Mouse (Mus musculus) lung, postnatal 10 days (tissue): Measurements from ENCODE around the gene Npffr2.
"Not testable (repeated sequence)": the region's sequence is repeated elsewhere in the genome, so short reads cannot be mapped to it uniquely, and the experiment has no call there.

Experiments used
- DNase-seq: peaks from one replicate; pipeline ENCODE4 v3.0.0; 2021

Npffr2 gene

GRCm38 (mm10) chr5:89526878-89527578 is at the start of gene Npffr2:
Gene Npffr2, plus strand, starts transcription at chr5:89527429.
- peak; percentile 11 for DNase-seq

DNA sequence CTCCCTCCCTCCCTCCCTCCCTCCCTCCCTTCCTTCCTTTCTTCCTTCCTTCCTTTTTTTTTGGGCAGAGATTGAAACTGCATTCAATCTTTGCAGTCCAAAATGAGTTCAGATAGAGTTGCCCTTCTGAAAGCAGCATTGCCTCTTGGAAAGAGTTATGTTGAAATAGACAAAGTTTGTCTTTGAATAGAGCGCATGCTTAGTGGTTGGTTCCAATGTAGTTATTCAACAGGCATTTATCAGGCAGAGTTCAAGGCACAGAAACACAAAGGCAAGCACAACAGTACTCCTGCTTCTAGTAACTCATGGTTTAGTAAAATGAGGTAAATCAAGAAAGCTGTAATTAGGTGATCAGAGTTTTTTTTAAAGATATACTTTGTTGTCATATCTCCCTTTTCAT is 34.7 kb upstream of the Npffr2 start:
- DNase-seq = no peak

GRCm38 (mm10) chr5:89500182-89500581 is 27.0 kb upstream of the Npffr2 start:
- DNase-seq = peak; percentile 27

DNA sequence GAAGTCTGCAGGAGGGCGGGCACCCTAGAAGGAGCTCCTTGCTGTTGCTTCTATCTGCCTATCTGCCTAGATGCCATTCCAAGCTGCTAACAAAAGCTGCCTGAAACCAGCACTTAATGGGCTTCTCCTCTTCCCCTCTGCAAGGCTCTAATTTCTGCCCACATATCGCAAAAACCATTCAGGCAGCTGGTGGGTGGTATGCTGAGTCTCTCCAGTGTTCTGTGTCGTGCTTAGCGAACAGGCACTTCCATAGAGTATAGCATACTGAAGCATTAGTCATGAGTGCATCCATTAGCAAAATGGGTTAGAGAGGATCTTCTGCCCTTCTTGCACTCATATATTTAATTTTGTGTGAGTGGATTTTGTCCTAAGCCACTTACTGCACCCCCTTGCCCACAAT is 8.6 kb upstream of the Npffr2 start:
- DNase-seq = no peak

DNA sequence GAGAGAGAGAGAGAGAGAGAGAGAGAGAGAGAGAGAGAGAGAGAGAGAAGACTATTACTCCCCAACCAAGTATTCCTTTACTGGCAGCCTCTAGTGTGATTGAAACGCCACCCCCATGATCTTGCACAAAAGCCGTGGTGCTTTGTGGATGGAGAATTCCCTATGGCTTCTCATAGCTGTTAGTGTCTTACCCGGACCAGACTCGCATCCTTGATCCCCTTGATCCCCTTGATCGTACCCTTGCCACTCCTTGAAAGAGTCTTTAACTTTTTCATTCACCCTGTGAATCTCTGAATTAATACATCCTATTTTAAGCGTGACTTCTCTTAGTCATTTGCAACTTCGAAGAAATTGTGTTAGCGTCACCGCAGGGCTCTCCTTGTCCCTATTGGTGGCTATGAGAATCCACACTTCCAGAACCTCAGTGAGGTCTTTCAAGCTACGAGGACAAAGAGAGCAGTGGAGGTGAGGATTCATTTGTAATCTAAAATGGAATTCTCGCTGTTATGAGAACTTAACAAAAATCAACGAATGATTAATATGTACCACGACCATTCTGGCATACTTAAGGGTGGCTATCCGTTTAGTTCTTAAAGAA is 949 bp upstream of the Npffr2 start:
- no peak for DNase-seq

GRCm38 (mm10) chr5:89528951-89529350 is 1.7 kb downstream of the Npffr2 start:
- DNase-seq = no peak

DNA sequence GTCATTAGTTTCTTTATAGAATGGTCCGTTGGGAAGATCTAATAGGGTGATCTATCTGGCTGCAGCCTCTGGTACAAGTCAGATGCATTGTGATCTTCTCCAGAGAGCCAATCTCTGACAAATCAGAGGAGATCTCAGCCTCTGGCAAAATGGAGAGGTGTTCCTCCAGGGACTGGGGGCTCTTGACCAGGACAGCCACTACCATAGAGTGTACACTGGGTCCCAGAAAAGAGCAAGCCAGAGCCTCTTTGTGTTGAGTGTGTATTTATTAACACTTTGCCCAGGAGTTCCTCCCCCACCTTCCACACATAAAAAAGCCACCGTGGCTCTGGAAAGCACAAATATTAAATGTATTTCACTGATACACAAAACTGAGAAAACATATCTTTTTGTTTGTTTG is 2.2 kb downstream of the Npffr2 start:
- DNase-seq = no peak

- DNase-seq = no peak
Observed at GRCm38 (mm10) chr5:89536018-89536417, 8.8 kb downstream of the Npffr2 start.

DNA sequence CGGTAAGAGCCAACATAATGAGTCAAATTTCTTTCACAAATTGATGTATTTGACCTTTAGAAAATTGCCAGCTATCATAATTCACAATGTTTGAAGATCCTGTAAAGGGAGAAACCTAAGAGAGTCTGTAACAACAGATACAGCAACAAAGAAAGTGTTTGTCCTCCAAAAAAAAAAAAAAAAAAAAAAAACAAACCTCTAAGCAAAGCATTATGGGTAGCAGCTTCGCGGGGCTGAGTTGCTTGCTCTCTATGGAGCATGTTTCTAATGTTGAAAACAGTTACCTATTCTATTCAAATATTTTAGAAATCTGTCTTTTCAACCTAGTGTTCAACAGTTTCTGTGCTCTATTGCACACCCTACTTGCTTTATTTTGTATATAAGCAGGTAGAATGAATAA is 15.2 kb downstream of the Npffr2 start:
- DNase-seq = no peak

GRCm38 (mm10) chr5:89543476-89543875 is 16.2 kb downstream of the Npffr2 start:
- DNase-seq = peak; percentile 73

GRCm38 (mm10) chr5:89559118-89559517 is 31.9 kb downstream of the Npffr2 start:
- not testable (repeated sequence) for DNase-seq

DNA sequence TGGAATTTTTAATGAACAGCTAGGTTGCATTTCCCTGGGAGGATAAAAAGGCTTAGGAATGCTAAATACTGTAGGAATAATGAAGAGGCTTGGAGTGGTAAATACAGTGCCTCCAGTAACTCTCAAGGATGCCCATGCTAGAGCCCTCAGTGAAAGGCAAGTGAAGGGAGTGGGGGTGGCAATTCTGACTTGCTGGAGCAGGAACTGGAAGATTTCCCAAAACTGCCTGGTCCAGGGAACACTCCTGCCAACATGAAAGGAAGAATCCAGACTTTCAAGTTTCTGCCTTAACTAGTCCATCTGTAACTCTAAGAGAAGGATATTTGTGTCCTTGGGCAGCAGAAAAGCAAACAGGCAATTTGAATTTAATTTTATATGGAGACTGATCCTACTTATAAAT is 34.2 kb downstream of the Npffr2 start:
- no peak for DNase-seq

- no peak for DNase-seq
Observed at GRCm38 (mm10) chr5:89578678-89579077, 51.4 kb downstream of the Npffr2 start.

GRCm38 (mm10) chr5:89579181-89579580 is 52.0 kb downstream of the Npffr2 start:
- no peak for DNase-seq

DNA sequence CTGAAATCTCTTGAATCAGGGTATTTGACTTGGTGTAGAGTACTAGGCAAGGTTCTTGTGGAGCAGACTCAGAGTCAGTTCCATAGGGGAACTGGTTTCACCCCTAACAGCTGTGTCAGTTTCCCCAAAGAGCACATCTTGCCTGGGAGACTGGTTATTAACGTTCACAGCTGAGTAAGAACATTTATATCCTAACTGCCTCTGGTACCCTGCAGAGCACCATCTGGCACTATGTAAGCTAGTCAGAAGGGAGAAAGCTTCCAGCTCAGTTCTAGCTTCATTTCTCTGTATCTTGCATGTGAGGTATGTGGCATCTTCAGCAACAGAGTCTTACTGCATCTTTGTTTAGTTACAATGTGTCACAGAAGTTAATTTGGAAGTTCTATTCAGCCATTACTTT is 53.9 kb downstream of the Npffr2 start:
- no peak for DNase-seq

DNA sequence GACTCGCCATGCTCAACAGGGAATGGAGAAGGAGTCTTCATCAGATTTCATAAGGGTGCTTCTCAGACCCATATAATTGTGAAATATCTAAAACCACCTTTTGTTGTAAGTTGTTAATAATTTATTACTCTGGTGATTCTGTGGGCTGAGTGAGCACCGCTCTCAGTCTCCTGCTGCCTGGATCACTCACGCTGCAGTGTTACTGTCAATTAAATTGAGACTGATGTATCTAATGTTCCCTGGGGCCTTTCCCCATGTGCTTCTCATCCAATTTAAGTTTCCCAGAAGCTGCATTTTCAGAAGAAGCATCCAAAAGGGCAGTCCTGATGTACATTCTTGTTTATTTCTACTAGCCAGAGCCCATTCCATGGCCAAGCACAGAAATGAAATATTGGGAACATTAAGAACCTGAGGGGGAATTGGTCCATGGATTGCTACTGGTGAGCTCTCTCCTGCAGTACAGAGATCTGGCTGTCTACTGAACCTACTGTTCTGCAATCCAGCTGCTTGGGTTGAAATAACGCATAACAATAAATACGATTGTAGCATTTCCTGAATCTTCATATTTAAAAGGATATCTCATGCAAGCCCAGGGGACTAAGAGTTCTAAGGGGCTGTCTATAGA is 54.6 kb downstream of the Npffr2 start:
- DNase-seq = no peak

DNA sequence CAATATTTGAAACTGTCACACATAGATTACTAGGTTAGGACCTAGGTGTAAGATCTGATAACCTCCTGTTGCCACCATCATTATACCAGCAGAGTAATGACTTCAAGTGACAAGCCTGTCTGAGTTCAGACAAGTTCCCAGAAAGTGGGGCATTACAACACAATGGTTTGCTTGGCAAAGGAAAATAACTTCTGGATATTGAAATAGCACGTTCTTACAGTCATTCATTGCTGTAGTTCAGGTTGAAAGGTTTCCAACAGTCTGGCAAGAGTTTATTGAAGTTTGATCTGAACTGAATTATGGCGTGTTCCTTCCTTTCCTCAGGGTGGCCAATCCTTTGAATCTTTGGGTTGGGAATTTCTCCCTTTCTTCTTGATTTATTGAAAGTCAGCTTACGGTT is 57.8 kb downstream of the Npffr2 start:
- DNase-seq = no peak

DNA sequence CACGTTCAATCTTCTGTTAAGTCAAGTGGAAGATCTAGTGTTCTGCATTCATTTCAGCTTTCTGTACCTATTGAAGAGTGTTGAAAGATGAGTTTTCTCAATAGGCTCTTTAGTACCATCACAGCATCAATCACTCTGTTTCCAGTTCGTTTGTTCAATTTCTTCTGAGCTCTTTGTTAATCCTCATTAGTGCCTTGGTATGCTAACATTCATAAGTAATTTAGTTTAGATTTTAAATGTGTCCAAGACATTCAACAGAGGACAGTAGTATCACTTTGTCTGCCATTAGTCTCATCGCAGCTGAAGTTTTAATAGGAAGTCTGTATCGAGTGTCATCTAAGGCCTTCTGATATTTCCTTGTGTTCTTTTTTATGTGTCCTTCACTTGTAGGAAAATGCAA is 65.1 kb downstream of the Npffr2 start:
- no peak for DNase-seq

DNA sequence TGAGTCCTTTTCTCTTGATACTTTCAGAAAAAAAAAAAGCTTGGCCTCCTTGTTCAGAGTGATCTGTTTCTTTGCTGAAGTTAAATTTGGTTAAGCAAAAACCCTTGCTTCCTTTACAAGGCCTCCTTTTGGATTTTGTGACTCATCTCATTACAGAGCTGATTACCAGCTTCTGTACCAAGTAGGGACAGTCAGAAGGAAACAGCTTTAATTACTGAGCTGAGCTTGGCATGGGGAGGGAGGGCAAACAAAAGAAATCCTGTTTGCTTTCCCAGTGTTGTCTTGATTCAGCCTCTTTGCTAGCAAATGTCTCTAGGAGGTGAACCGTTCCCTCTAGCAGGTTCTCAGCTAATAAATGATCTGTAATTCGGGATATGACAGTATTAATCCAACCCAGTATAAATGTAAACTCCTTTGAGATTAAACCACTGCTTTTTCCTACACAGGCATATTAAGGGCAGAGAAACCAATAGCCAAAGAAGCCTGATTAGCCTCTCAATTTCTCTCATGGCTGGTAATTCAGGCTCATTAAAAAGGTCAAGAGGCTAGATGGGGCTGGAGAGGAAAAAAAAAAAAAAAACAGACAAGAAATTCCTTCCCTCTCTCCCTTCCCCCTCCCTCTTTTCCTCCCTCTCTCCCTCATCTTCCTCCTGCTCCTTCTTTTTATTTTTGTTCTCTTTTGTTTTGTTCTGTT is 84.2 kb downstream of the Npffr2 start:
- DNase-seq = no peak

GRCm38 (mm10) chr5:89612262-89612661 is 85.0 kb downstream of the Npffr2 start:
- DNase-seq = no peak

DNA sequence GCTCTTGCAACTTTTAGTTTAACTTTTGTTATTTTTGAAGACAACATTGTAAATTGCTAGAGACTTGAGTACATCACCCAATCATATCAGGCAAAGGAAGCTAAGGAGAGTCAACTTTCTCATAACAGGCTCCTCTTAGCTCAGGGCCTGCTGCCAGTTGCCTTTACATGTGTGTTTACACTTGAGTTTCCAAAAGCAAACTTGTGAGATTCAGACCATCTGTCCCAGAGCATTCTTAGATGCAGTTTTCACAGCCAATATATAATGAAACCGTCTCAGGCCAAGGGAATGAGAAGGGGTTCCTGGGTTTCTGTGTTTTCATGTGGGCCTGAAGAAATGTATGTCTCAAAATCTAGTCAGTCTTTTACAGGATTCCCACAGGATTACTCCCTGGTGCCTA is 104.4 kb downstream of the Npffr2 start:
- no peak for DNase-seq
